Mouse (Mus musculus): Measurements from ENCODE around the gene Rbm12b1.
A peak's percentile ranks its signal among the peaks of the same experiment; 100 is the strongest.
"Not testable (repeated sequence)": the region's sequence is repeated elsewhere in the genome, so short reads cannot be mapped to it uniquely, and the experiment has no call there.

Gene Rbm12b1

GRCm38 (mm10) chr4:12140141-12140567 is at the start of gene Rbm12b1:
Gene Rbm12b1 (plus strand): TSS chr4:12140264.
- peak; percentile 82 for DNase-seq (ENCODE audit: low spot score)

GRCm38 (mm10) chr4:12140592-12141062 is 563 bp downstream of the Rbm12b1 start:
- not testable (repeated sequence) for DNase-seq (ENCODE audit: low spot score)

GRCm38 (mm10) chr4:12141516-12141915 is 1.5 kb downstream of the Rbm12b1 start:
- DNase-seq (ENCODE audit: low spot score): not testable (repeated sequence)

GRCm38 (mm10) chr4:12147660-12148059 is 7.6 kb downstream of the Rbm12b1 start:
- DNase-seq (ENCODE audit: low spot score): no peak

GRCm38 (mm10) chr4:12170986-12171317 is 30.9 kb downstream of the Rbm12b1 start:
- DNase-seq (ENCODE audit: low spot score): no peak

- peak; percentile 75 for DNase-seq (ENCODE audit: low spot score)
Observed at GRCm38 (mm10) chr4:12171318-12172091, 31.4 kb downstream of the Rbm12b1 start, which contains the start of gene Fam92a. Gene Fam92a (minus strand): TSS chr4:12172015.

GRCm38 (mm10) chr4:12178992-12179391 is 38.9 kb downstream of the Rbm12b1 start:
- no peak for DNase-seq (ENCODE audit: low spot score)

Measured in yolk sac, embryonic 10.5 days (tissue).